Mouse (Mus musculus) frontal cortex, postnatal 14 days (tissue): Measurements from ENCODE around the gene Pclo.
A peak's percentile ranks its signal among the peaks of the same experiment; 100 is the strongest.
"Not testable (repeated sequence)": the region's sequence is repeated elsewhere in the genome, so short reads cannot be mapped to it uniquely, and the experiment has no call there.

Source experiments
- DNase-seq, 2 experiments: peaks; one replicate each; pipeline ENCODE4 v3.0.0; 2022; ENCODE audit warnings: low spot score in 2 of 2

Pclo gene

GRCm38 (mm10) chr5:14514631-14515523, at the start of gene Pclo:
Gene Pclo (plus strand): TSS chr5:14514918.
- peak; percentile 85 to 90 for DNase-seq

- not testable (repeated sequence) for DNase-seq
Measured at GRCm38 (mm10) chr5:14494431-14494830, 20.3 kb upstream of the Pclo start.

GRCm38 (mm10) chr5:14508522-14508921, 6.2 kb upstream of the Pclo start:
- no peak for DNase-seq

- DNase-seq: no peak
Measured at GRCm38 (mm10) chr5:14509621-14510020, 5.1 kb upstream of the Pclo start.

GRCm38 (mm10) chr5:14518131-14518832, 3.6 kb downstream of the Pclo start:
- no peak for DNase-seq

- no peak for DNase-seq
Measured at GRCm38 (mm10) chr5:14522006-14522405, 7.3 kb downstream of the Pclo start.

GRCm38 (mm10) chr5:14526038-14526437, 11.3 kb downstream of the Pclo start:
- no peak for DNase-seq

- no peak for DNase-seq
Measured at GRCm38 (mm10) chr5:14527796-14528195, 13.1 kb downstream of the Pclo start.

- DNase-seq: no peak
Measured at GRCm38 (mm10) chr5:14531906-14532305, 17.2 kb downstream of the Pclo start.

GRCm38 (mm10) chr5:14539346-14539745, 24.6 kb downstream of the Pclo start:
- DNase-seq: no peak

GRCm38 (mm10) chr5:14539961-14540627, 25.4 kb downstream of the Pclo start:
- DNase-seq: no peak

- no peak for DNase-seq
Measured at GRCm38 (mm10) chr5:14575626-14576025, 60.9 kb downstream of the Pclo start.

- DNase-seq: no peak
Measured at GRCm38 (mm10) chr5:14591479-14591878, 76.8 kb downstream of the Pclo start.

- no peak for DNase-seq
Measured at GRCm38 (mm10) chr5:14595426-14596013, 80.8 kb downstream of the Pclo start.

- DNase-seq: no peak
Measured at GRCm38 (mm10) chr5:14608318-14608717, 93.6 kb downstream of the Pclo start.

- no peak for DNase-seq
Measured at GRCm38 (mm10) chr5:14621146-14621545, 106.4 kb downstream of the Pclo start.

GRCm38 (mm10) chr5:14623360-14623759, 108.6 kb downstream of the Pclo start:
- no peak for DNase-seq

GRCm38 (mm10) chr5:14641260-14641659, 126.5 kb downstream of the Pclo start:
- no peak for DNase-seq

- no peak for DNase-seq
Measured at GRCm38 (mm10) chr5:14645856-14646255, 131.1 kb downstream of the Pclo start.

- DNase-seq: no peak
Measured at GRCm38 (mm10) chr5:14660637-14661036, 145.9 kb downstream of the Pclo start.

- no peak for DNase-seq
Measured at GRCm38 (mm10) chr5:14662180-14662579, 147.5 kb downstream of the Pclo start.

GRCm38 (mm10) chr5:14662603-14663002, 147.9 kb downstream of the Pclo start:
- no peak for DNase-seq
